Mouse (Mus musculus): ENCODE measurements at regions not wholly inside any gene's neighbourhood (a gene's known extent, or its start where the extent isn't known, plus 50 kb on each side); places are given as distances from the start of the nearest gene placed in this dataset.

GRCm38 (mm10) chr7:111366951-111367653 lies 284.3 kb upstream of the Eif4g2 start:
- H3K36me3 ChIP-seq (ENCODE audit: control insufficient read depth, insufficient read depth, low read length) = no peaks in the 10 kb centered on the region
- H3K27me3 ChIP-seq (ENCODE audit: control insufficient read depth, insufficient read depth, low read length) = no peaks in the 10 kb centered on the region
- no peak overlapping the region for H3K27ac ChIP-seq (ENCODE audit: insufficient read depth, low read depth, low read length)
- H3K4me3 ChIP-seq (ENCODE audit: low read depth, low read length) = no peak overlapping the region
- TF ChIP-seq POLR2A (IDR thresholded peaks at IDR 0.05; ENCODE audit: low read depth, low read length) (no peak), CTCF (IDR thresholded peaks at IDR 0.05; ENCODE audit: extremely low read depth, insufficient read length, insufficient replicate concordance, low read depth, low read length) (no peak)
- no peaks in the 10 kb centered on the region for H3K4me1 ChIP-seq (ENCODE audit: control insufficient read depth, insufficient read depth, insufficient read length, low read length)
- WGBS = 70% methylated on average over 4 of the region's 4 CpGs

- H3K4me3 ChIP-seq (ENCODE audit: low read depth, low read length) = no peak overlapping the region
- H3K27me3 ChIP-seq (ENCODE audit: control insufficient read depth, insufficient read depth, low read length) = no peaks in the 10 kb centered on the region
- H3K4me1 ChIP-seq (ENCODE audit: control insufficient read depth, insufficient read depth, insufficient read length, low read length) = no peaks in the 10 kb centered on the region
- TF ChIP-seq CTCF (IDR thresholded peaks at IDR 0.05; ENCODE audit: extremely low read depth, insufficient read length, insufficient replicate concordance, low read depth, low read length) (no peak), POLR2A (IDR thresholded peaks at IDR 0.05; ENCODE audit: low read depth, low read length) (no peak)
- no peaks in the 10 kb centered on the region for H3K36me3 ChIP-seq (ENCODE audit: control insufficient read depth, insufficient read depth, low read length)
- 67% methylated on average over 5 of the region's 5 CpGs for WGBS
- H3K27ac ChIP-seq (ENCODE audit: insufficient read depth, low read depth, low read length) = no peak overlapping the region
Measured at GRCm38 (mm10) chr7:111365384-111365783, 282.6 kb upstream of the Eif4g2 start.

GRCm38 (mm10) chr7:111363206-111363605 lies 280.4 kb upstream of the Eif4g2 start:
- TF ChIP-seq CTCF (IDR thresholded peaks at IDR 0.05; ENCODE audit: extremely low read depth, insufficient read length, insufficient replicate concordance, low read depth, low read length) (no peak), POLR2A (IDR thresholded peaks at IDR 0.05; ENCODE audit: low read depth, low read length) (no peak)
- Histone ChIP-seq H3K27me3 (ENCODE audit: control insufficient read depth, insufficient read depth, low read length) (no peaks in the 10 kb centered on the region), H3K27ac (ENCODE audit: insufficient read depth, low read depth, low read length) (no peak overlapping the region), H3K36me3 (ENCODE audit: control insufficient read depth, insufficient read depth, low read length) (no peaks in the 10 kb centered on the region), H3K4me1 (ENCODE audit: control insufficient read depth, insufficient read depth, insufficient read length, low read length) (no peaks in the 10 kb centered on the region), H3K4me3 (ENCODE audit: low read depth, low read length) (no peak overlapping the region)
- 79% methylated on average over 5 of the region's 5 CpGs for whole genome bisulfite sequencing

GRCm38 (mm10) chr7:111362646-111363045 lies 279.8 kb upstream of the Eif4g2 start:
- no peak overlapping the region for H3K4me3 ChIP-seq (ENCODE audit: low read depth, low read length)
- H3K4me1 ChIP-seq (ENCODE audit: control insufficient read depth, insufficient read depth, insufficient read length, low read length) = no peaks in the 10 kb centered on the region
- no peak overlapping the region for H3K27ac ChIP-seq (ENCODE audit: insufficient read depth, low read depth, low read length)
- 73% methylated on average over 4 of the region's 4 CpGs for WGBS
- TF ChIP-seq POLR2A (IDR thresholded peaks at IDR 0.05; ENCODE audit: low read depth, low read length) (no peak), CTCF (IDR thresholded peaks at IDR 0.05; ENCODE audit: extremely low read depth, insufficient read length, insufficient replicate concordance, low read depth, low read length) (no peak)
- H3K36me3 ChIP-seq (ENCODE audit: control insufficient read depth, insufficient read depth, low read length) = no peaks in the 10 kb centered on the region
- no peaks in the 10 kb centered on the region for H3K27me3 ChIP-seq (ENCODE audit: control insufficient read depth, insufficient read depth, low read length)

- Histone ChIP-seq H3K27me3 (ENCODE audit: control insufficient read depth, insufficient read depth, low read length) (no peaks in the 10 kb centered on the region), H3K4me3 (ENCODE audit: low read depth, low read length) (no peak overlapping the region), H3K27ac (ENCODE audit: insufficient read depth, low read depth, low read length) (no peak overlapping the region), H3K36me3 (ENCODE audit: control insufficient read depth, insufficient read depth, low read length) (no peaks in the 10 kb centered on the region), H3K4me1 (ENCODE audit: control insufficient read depth, insufficient read depth, insufficient read length, low read length) (no peaks in the 10 kb centered on the region)
- no peak for TF ChIP-seq CTCF (IDR thresholded peaks at IDR 0.05; ENCODE audit: extremely low read depth, insufficient read length, insufficient replicate concordance, low read depth, low read length)
- no peak for TF ChIP-seq POLR2A (IDR thresholded peaks at IDR 0.05; ENCODE audit: low read depth, low read length)
- 46% methylated on average over 2 of the region's 2 CpGs for whole genome bisulfite sequencing
Measured at GRCm38 (mm10) chr7:111355088-111355656, 272.3 kb upstream of the Eif4g2 start.

GRCm38 (mm10) chr7:111354066-111354465 lies 271.2 kb upstream of the Eif4g2 start:
- WGBS = 84% methylated on average over 4 of the region's 4 CpGs
- H3K36me3 ChIP-seq (ENCODE audit: control insufficient read depth, insufficient read depth, low read length) = no peaks in the 10 kb centered on the region

GRCm38 (mm10) chr7:111352176-111352575 lies 269.3 kb upstream of the Eif4g2 start:
- H3K27ac ChIP-seq (ENCODE audit: insufficient read depth, low read depth, low read length) = no peak overlapping the region
- no peaks in the 10 kb centered on the region for H3K36me3 ChIP-seq (ENCODE audit: control insufficient read depth, insufficient read depth, low read length)
- WGBS = 91% methylated on average over 2 of the region's 2 CpGs
- no peaks in the 10 kb centered on the region for H3K4me1 ChIP-seq (ENCODE audit: control insufficient read depth, insufficient read depth, insufficient read length, low read length)
- TF ChIP-seq POLR2A (IDR thresholded peaks at IDR 0.05; ENCODE audit: low read depth, low read length) = no peak
- TF ChIP-seq CTCF (IDR thresholded peaks at IDR 0.05; ENCODE audit: extremely low read depth, insufficient read length, insufficient replicate concordance, low read depth, low read length) = no peak
- H3K4me3 ChIP-seq (ENCODE audit: low read depth, low read length) = no peak overlapping the region
- H3K27me3 ChIP-seq (ENCODE audit: control insufficient read depth, insufficient read depth, low read length) = no peaks in the 10 kb centered on the region

More at GRCm38 (mm10) chr7:111354066-111354465, 271.2 kb upstream of the Eif4g2 start:
- H3K4me3 ChIP-seq (ENCODE audit: low read depth, low read length) = no peak overlapping the region
- TF ChIP-seq CTCF (IDR thresholded peaks at IDR 0.05; ENCODE audit: extremely low read depth, insufficient read length, insufficient replicate concordance, low read depth, low read length) = no peak
- TF ChIP-seq POLR2A (IDR thresholded peaks at IDR 0.05; ENCODE audit: low read depth, low read length) = no peak
- H3K27ac ChIP-seq (ENCODE audit: insufficient read depth, low read depth, low read length) = no peak overlapping the region
- no peaks in the 10 kb centered on the region for H3K4me1 ChIP-seq (ENCODE audit: control insufficient read depth, insufficient read depth, insufficient read length, low read length)
- H3K27me3 ChIP-seq (ENCODE audit: control insufficient read depth, insufficient read depth, low read length) = no peaks in the 10 kb centered on the region
